Mouse (Mus musculus) heart, adult 11 months (tissue): ENCODE results near the gene Syce2.

Source experiments
- DNase-seq: peaks from one replicate; pipeline ENCODE4 v3.0.0; 2022

The Syce2 gene

GRCm38 (mm10) chr8:84933767-84934559 lies 62.1 kb downstream of the Syce2 start:
- no peak for DNase-seq

- DNase-seq, result no peak
Observed at GRCm38 (mm10) chr8:84934860-84935259, 62.9 kb downstream of the Syce2 start.

- DNase-seq, result no peak
Observed at GRCm38 (mm10) chr8:84935489-84935888, 63.6 kb downstream of the Syce2 start.

- no peak for DNase-seq
Observed at GRCm38 (mm10) chr8:84936041-84936961, 64.4 kb downstream of the Syce2 start.

- no peak for DNase-seq
Observed at GRCm38 (mm10) chr8:84936962-84937546, 65.1 kb downstream of the Syce2 start, which contains the start of gene Mast1. Gene Mast1, minus strand, starts transcription at chr8:84937359.
